Mouse (Mus musculus): ENCODE results near the gene Gm37240. TPM values are rescaled to one million over a fixed set of nuclear protein-coding genes. Genes with fewer than 3 reads are reported as not detected.
A peak's percentile ranks its signal among the peaks of the same experiment; 100 is the strongest.

Gm37240 gene
- polyA plus RNA-seq, 1 experiment from 2014 or later = 18.1 TPM

GRCm38 (mm10) chr3:85469711-85470110 is 417.6 kb downstream of the Gm37240 start:
- Histone ChIP-seq H3K4me3 (ENCODE audit: low read depth, low read length) (no peak overlapping the region), H3K9ac (ENCODE audit: low read length) (no peak overlapping the region), H3K27ac (replicated peaks) (no peak overlapping the region), H3K36me3 (ENCODE audit: control insufficient read depth, insufficient read depth, low read length) (no peaks in the 10 kb centered on the region), H3K4me1 (replicated peaks; ENCODE audit: control insufficient read depth, insufficient read depth) (no peaks in the 10 kb centered on the region), H3K27me3 (ENCODE audit: control insufficient read depth, insufficient read depth, low read length) (no peaks in the 10 kb centered on the region), H3K4me2 (replicated peaks; ENCODE audit: low read depth) (no peak overlapping the region), H3K9me3 (ENCODE audit: control insufficient read depth, low read length) (no peaks in the 10 kb centered on the region)
- ATAC-seq (ENCODE audit: low FRiP score, low TSS enrichment) = no peak
- 65% methylated on average over 6 of the region's 6 CpGs for WGBS
- TF ChIP-seq CTCF (IDR thresholded peaks at IDR 0.05; ENCODE audit: low read depth) (no peak), EP300 (optimal IDR thresholded peaks at IDR 0.05) (no peak)
- DNase-seq (ENCODE audit: low spot score) = no peak

GRCm38 (mm10) chr3:85468995-85469394 is 418.3 kb downstream of the Gm37240 start:
- DNase-seq (ENCODE audit: low spot score) = no peak
- 87% methylated on average over 2 of the region's 2 CpGs for WGBS
- no peaks in the 10 kb centered on the region for H3K27me3 ChIP-seq (ENCODE audit: control insufficient read depth, insufficient read depth, low read length)
- no peaks in the 10 kb centered on the region for H3K4me1 ChIP-seq (replicated peaks; ENCODE audit: control insufficient read depth, insufficient read depth)
- H3K27ac ChIP-seq (replicated peaks) = no peak overlapping the region
- ATAC-seq (ENCODE audit: low FRiP score, low TSS enrichment) = no peak
- H3K4me3 ChIP-seq (ENCODE audit: low read depth, low read length) = no peak overlapping the region
- H3K36me3 ChIP-seq (ENCODE audit: control insufficient read depth, insufficient read depth, low read length) = no peaks in the 10 kb centered on the region
- TF ChIP-seq EP300 (optimal IDR thresholded peaks at IDR 0.05) = no peak
- no peaks in the 10 kb centered on the region for H3K9me3 ChIP-seq (ENCODE audit: control insufficient read depth, low read length)
- H3K4me2 ChIP-seq (replicated peaks; ENCODE audit: low read depth) = no peak overlapping the region
- H3K9ac ChIP-seq (ENCODE audit: low read length) = no peak overlapping the region

- no peak overlapping the region for H3K9ac ChIP-seq (ENCODE audit: low read length)
- no peaks in the 10 kb centered on the region for H3K9me3 ChIP-seq (ENCODE audit: control insufficient read depth, low read length)
- H3K4me3 ChIP-seq (ENCODE audit: low read depth, low read length) = no peak overlapping the region
- no peak for ATAC-seq (ENCODE audit: low FRiP score, low TSS enrichment)
- no peak overlapping the region for H3K4me2 ChIP-seq (replicated peaks; ENCODE audit: low read depth)
- TF ChIP-seq CTCF (IDR thresholded peaks at IDR 0.05; ENCODE audit: low read depth) (no peak), EP300 (optimal IDR thresholded peaks at IDR 0.05) (no peak)
- 80% methylated on average over 10 of the region's 10 CpGs for WGBS
- H3K36me3 ChIP-seq (ENCODE audit: control insufficient read depth, insufficient read depth, low read length) = no peaks in the 10 kb centered on the region
- no peaks in the 10 kb centered on the region for H3K4me1 ChIP-seq (replicated peaks; ENCODE audit: control insufficient read depth, insufficient read depth)
- H3K27ac ChIP-seq (replicated peaks) = no peak overlapping the region
- H3K27me3 ChIP-seq (ENCODE audit: control insufficient read depth, insufficient read depth, low read length) = no peaks in the 10 kb centered on the region
- no peak for DNase-seq (ENCODE audit: low spot score)
Measured at GRCm38 (mm10) chr3:85465283-85466025, 421.9 kb downstream of the Gm37240 start.

GRCm38 (mm10) chr3:85460021-85460420 is 427.3 kb downstream of the Gm37240 start:
- ATAC-seq (ENCODE audit: low FRiP score, low TSS enrichment) (no peak), DNase-seq (ENCODE audit: low spot score) (no peak)
- Histone ChIP-seq H3K9me3 (ENCODE audit: control insufficient read depth, low read length) (no peaks in the 10 kb centered on the region), H3K36me3 (ENCODE audit: control insufficient read depth, insufficient read depth, low read length) (no peaks in the 10 kb centered on the region), H3K4me3 (ENCODE audit: low read depth, low read length) (no peak overlapping the region), H3K4me2 (replicated peaks; ENCODE audit: low read depth) (no peak overlapping the region), H3K27me3 (ENCODE audit: control insufficient read depth, insufficient read depth, low read length) (no peaks in the 10 kb centered on the region), H3K27ac (replicated peaks) (no peak overlapping the region), H3K4me1 (replicated peaks; ENCODE audit: control insufficient read depth, insufficient read depth) (no peaks in the 10 kb centered on the region), H3K9ac (ENCODE audit: low read length) (no peak overlapping the region)
- TF ChIP-seq CTCF (IDR thresholded peaks at IDR 0.05; ENCODE audit: low read depth) (no peak), EP300 (optimal IDR thresholded peaks at IDR 0.05) (no peak)
- WGBS = 86% methylated on average over 6 of the region's 6 CpGs

GRCm38 (mm10) chr3:85456983-85457382 is 430.3 kb downstream of the Gm37240 start:
- DNase-seq (ENCODE audit: low spot score) (peak; percentile 33), ATAC-seq (ENCODE audit: low FRiP score, low TSS enrichment) (peak; percentile 91)
- H3K27me3 ChIP-seq (ENCODE audit: control insufficient read depth, insufficient read depth, low read length) = no peaks in the 10 kb centered on the region
- no peak overlapping the region for H3K27ac ChIP-seq (replicated peaks)
- no peak overlapping the region for H3K4me2 ChIP-seq (replicated peaks; ENCODE audit: low read depth)
- no peaks in the 10 kb centered on the region for H3K4me1 ChIP-seq (replicated peaks; ENCODE audit: control insufficient read depth, insufficient read depth)
- WGBS = 59% methylated on average over 2 of the region's 2 CpGs
- H3K4me3 ChIP-seq (ENCODE audit: low read depth, low read length) = no peak overlapping the region
- no peaks in the 10 kb centered on the region for H3K36me3 ChIP-seq (ENCODE audit: control insufficient read depth, insufficient read depth, low read length)
- H3K9ac ChIP-seq (ENCODE audit: low read length) = no peak overlapping the region
- no peaks in the 10 kb centered on the region for H3K9me3 ChIP-seq (ENCODE audit: control insufficient read depth, low read length)
- TF ChIP-seq EP300 (optimal IDR thresholded peaks at IDR 0.05) (no peak), CTCF (IDR thresholded peaks at IDR 0.05; ENCODE audit: low read depth) (no peak)

- Histone ChIP-seq H3K9ac (ENCODE audit: low read length) (no peak overlapping the region), H3K4me1 (replicated peaks; ENCODE audit: control insufficient read depth, insufficient read depth) (no peaks in the 10 kb centered on the region), H3K36me3 (ENCODE audit: control insufficient read depth, insufficient read depth, low read length) (no peaks in the 10 kb centered on the region), H3K9me3 (ENCODE audit: control insufficient read depth, low read length) (no peaks in the 10 kb centered on the region), H3K27ac (replicated peaks) (no peak overlapping the region), H3K27me3 (ENCODE audit: control insufficient read depth, insufficient read depth, low read length) (no peaks in the 10 kb centered on the region), H3K4me2 (replicated peaks; ENCODE audit: low read depth) (no peak overlapping the region), H3K4me3 (ENCODE audit: low read depth, low read length) (no peak overlapping the region)
- DNase-seq (ENCODE audit: low spot score) = peak; percentile 24
- no peak for TF ChIP-seq CTCF (IDR thresholded peaks at IDR 0.05; ENCODE audit: low read depth)
- TF ChIP-seq EP300 (optimal IDR thresholded peaks at IDR 0.05) = no peak
- peak; percentile 56; the same call in 1 of the 2 replicates for ATAC-seq (ENCODE audit: low FRiP score, low TSS enrichment)
- 46% methylated on average over 3 of the region's 3 CpGs for WGBS
Measured at GRCm38 (mm10) chr3:85455453-85455852, 431.9 kb downstream of the Gm37240 start.
